Mouse (Mus musculus): ENCODE results near the gene Matn1. TPM values are rescaled to one million over a fixed set of nuclear protein-coding genes. Genes with fewer than 3 reads are reported as not detected.

The Matn1 gene
- polyA plus RNA-seq, 1 experiment from 2014 or later = 0.23 TPM

GRCm38 (mm10) chr4:130999744-131000527 is 55.8 kb downstream of the Matn1 start:
- no peak overlapping the region for H3K4me3 ChIP-seq
- WGBS = 82% methylated on average over 5 of the region's 5 CpGs
- no peaks in the 10 kb centered on the region for H3K36me3 ChIP-seq
- no peaks in the 10 kb centered on the region for H3K4me1 ChIP-seq
- no peak overlapping the region for H3K27ac ChIP-seq
- H3K9me3 ChIP-seq (replicated peaks) = peaks cover 6% of the 10 kb centered on the region; the same call in 1 of the 2 replicates
- H3K27me3 ChIP-seq (ENCODE audit: low read depth, poor library complexity, severe bottlenecking) = no peaks in the 10 kb centered on the region
- DNase-seq (ENCODE audit: low spot score) = no peak

GRCm38 (mm10) chr4:131000614-131001178 is 56.5 kb downstream of the Matn1 start:
- DNase-seq (ENCODE audit: low spot score) = no peak
- no peak overlapping the region for H3K27ac ChIP-seq
- 85% methylated on average over 15 of the region's 15 CpGs for WGBS
- H3K4me1 ChIP-seq = no peaks in the 10 kb centered on the region
- no peaks in the 10 kb centered on the region for H3K36me3 ChIP-seq
- H3K27me3 ChIP-seq (ENCODE audit: low read depth, poor library complexity, severe bottlenecking) = no peaks in the 10 kb centered on the region
- no peaks in the 10 kb centered on the region for H3K9me3 ChIP-seq (replicated peaks)
- no peak overlapping the region for H3K4me3 ChIP-seq

Other genes starting within 250 kb of the Matn1 start
- 26.7 and 38.1 TPM in 2 replicates for gene Sdc3, start 151.8 kb upstream of the Matn1 start, polyA plus RNA-seq (2016; fragmentation: Nextera tagmentation; extraction: Ambion mirVana)
- 10.5 and 15.4 TPM in 2 replicates for gene Laptm5, start 31.3 kb upstream of the Matn1 start, polyA plus RNA-seq (2016; fragmentation: Nextera tagmentation; extraction: Ambion mirVana)

Data from limb, embryonic 10.5 days (tissue).